Comparison of ENCODE assay signal across 8 mouse cellular contexts in genomic region chr10:43523931-43524330, GRCm38 (mm10). TPM values are rescaled to one million over a fixed set of nuclear protein-coding genes. Genes with fewer than 3 reads are reported as not detected.
DNase-seq lines count a peak whose midpoint lies in the region; ATAC-seq and TF ChIP-seq lines count a peak whose summit lies in the region.
"Not testable (repeated sequence)": the region's sequence is repeated elsewhere in the genome, so short reads cannot be mapped to it uniquely, and the experiment has no call there.

Gene Gm9803, plus strand, starts transcription at chr10:43524084.

- TF ChIP-seq POLR2A in myocyte (IDR thresholded peaks at IDR 0.05; ENCODE audit: insufficient read length, low read depth); thymus, adult 2 months (IDR thresholded peaks at IDR 0.05; ENCODE audit: control insufficient read depth, extremely low read depth, insufficient read depth, low read length, poor library complexity): not testable (repeated sequence)

- not testable (repeated sequence) for TF ChIP-seq CTCF in forebrain, postnatal 0 days (IDR thresholded peaks at IDR 0.05; ENCODE audit: low read depth); thymus, adult 2 months (IDR thresholded peaks at IDR 0.05; ENCODE audit: borderline replicate concordance, control insufficient read depth, extremely low read depth, insufficient read depth, low read length, poor library complexity)

- H3K27ac ChIP-seq in embryonic facial prominence, embryonic 10.5 days (replicated peaks); forebrain, postnatal 0 days (ENCODE audit: low read depth, low read length); hindbrain, embryonic 12.5 days; kidney, embryonic 16.5 days (ENCODE audit: low read length); lung, embryonic 16.5 days (ENCODE audit: low read length); thymus, adult 2 months (ENCODE audit: control insufficient read depth, insufficient read depth, low read length): not testable (repeated sequence)

- not testable (repeated sequence) for DNase-seq in embryonic facial prominence, embryonic 10.5 days (ENCODE audit: low spot score); forebrain, postnatal 0 days; thymus, adult 2 months

- H3K27me3 ChIP-seq in embryonic facial prominence, embryonic 10.5 days (replicated peaks; ENCODE audit: low read depth, poor library complexity, severe bottlenecking); forebrain, postnatal 0 days (ENCODE audit: insufficient read depth, low read length); hindbrain, embryonic 12.5 days; kidney, embryonic 16.5 days (ENCODE audit: insufficient read depth, low read length); lung, embryonic 16.5 days (ENCODE audit: control insufficient read depth, insufficient read depth, low read depth, low read length); myocyte (ENCODE audit: control insufficient read depth, insufficient read depth, insufficient read length); thymus, adult 2 months (ENCODE audit: control insufficient read depth, insufficient read depth, low read length): not testable (repeated sequence)

- H3K4me1 ChIP-seq in embryonic facial prominence, embryonic 10.5 days: peaks cover 19% of the 10 kb centered on the region
- H3K4me1 ChIP-seq in forebrain, postnatal 0 days (ENCODE audit: insufficient read depth); kidney, embryonic 16.5 days (ENCODE audit: insufficient read depth, low read length); lung, embryonic 16.5 days (replicated peaks; ENCODE audit: control insufficient read depth, insufficient read depth, low read length); thymus, adult 2 months (replicated peaks; ENCODE audit: control insufficient read depth, insufficient read depth, low read length): not testable (repeated sequence)
- peaks cover 12% of the 10 kb centered on the region for H3K4me1 ChIP-seq in hindbrain, embryonic 12.5 days

- ATAC-seq in activated CD4-positive, CD25-positive, alpha-beta regulatory T cell, adult 4 months; forebrain, postnatal 0 days; hindbrain, embryonic 12.5 days (ENCODE audit: low FRiP score); kidney, embryonic 16.5 days (ENCODE audit: low FRiP score, low TSS enrichment); lung, embryonic 16.5 days (ENCODE audit: low read depth): not testable (repeated sequence)

- H3K79me2 ChIP-seq in myocyte (ENCODE audit: control insufficient read depth, insufficient read depth): not testable (repeated sequence)

- H3K4me2 ChIP-seq in forebrain, postnatal 0 days (ENCODE audit: low read depth); hindbrain, embryonic 12.5 days (replicated peaks); kidney, embryonic 16.5 days (replicated peaks; ENCODE audit: low read depth, low read length); lung, embryonic 16.5 days (ENCODE audit: low read depth, low read length); myocyte (ENCODE audit: low read depth): not testable (repeated sequence)

- H3K36me3 ChIP-seq in embryonic facial prominence, embryonic 10.5 days (replicated peaks): peaks cover 45% of the 10 kb centered on the region
- H3K36me3 ChIP-seq in forebrain, postnatal 0 days (ENCODE audit: insufficient read depth): peaks cover 12% of the 10 kb centered on the region
- peaks cover 14% of the 10 kb centered on the region; the same call in 1 of the 2 replicates for H3K36me3 ChIP-seq in hindbrain, embryonic 12.5 days
- H3K36me3 ChIP-seq in kidney, embryonic 16.5 days (ENCODE audit: insufficient read depth, low read length): peaks cover 12% of the 10 kb centered on the region; the same call in 1 of the 2 replicates
- peaks cover 12% of the 10 kb centered on the region for H3K36me3 ChIP-seq in lung, embryonic 16.5 days (ENCODE audit: control insufficient read depth, insufficient read depth, low read length)
- H3K36me3 ChIP-seq in myocyte (ENCODE audit: control insufficient read depth, insufficient read depth); thymus, adult 2 months (ENCODE audit: control insufficient read depth, insufficient read depth, low read length): not testable (repeated sequence)

- not testable (repeated sequence) for H3ac ChIP-seq in myocyte (ENCODE audit: control insufficient read depth, insufficient read length)

- H3K9ac ChIP-seq in forebrain, postnatal 0 days; hindbrain, embryonic 12.5 days; kidney, embryonic 16.5 days (replicated peaks; ENCODE audit: low read length); lung, embryonic 16.5 days (ENCODE audit: low read length): not testable (repeated sequence)

- H3K4me3 ChIP-seq in embryonic facial prominence, embryonic 10.5 days; forebrain, postnatal 0 days (ENCODE audit: low read depth, low read length); hindbrain, embryonic 12.5 days; kidney, embryonic 16.5 days (ENCODE audit: low read length); lung, embryonic 16.5 days (ENCODE audit: low read length); myocyte; thymus, adult 2 months (ENCODE audit: control insufficient read depth, insufficient read depth, low read length): not testable (repeated sequence)

- 94% methylated on average over 10 of the region's 10 CpGs for WGBS in embryonic facial prominence, embryonic 10.5 days
- 95% methylated on average over 10 of the region's 10 CpGs for WGBS in forebrain, postnatal 0 days
- 94% methylated on average over 10 of the region's 10 CpGs for WGBS in hindbrain, embryonic 12.5 days
- 95% methylated on average over 10 of the region's 10 CpGs for WGBS in kidney, embryonic 16.5 days
- WGBS in lung, embryonic 16.5 days: 99% methylated on average over 10 of the region's 10 CpGs
- WGBS in thymus, adult 2 months: 98% methylated on average over 10 of the region's 10 CpGs

- not testable (repeated sequence) for H3K9me3 ChIP-seq in embryonic facial prominence, embryonic 10.5 days; forebrain, postnatal 0 days (ENCODE audit: low read length); hindbrain, embryonic 12.5 days (replicated peaks); kidney, embryonic 16.5 days (ENCODE audit: low read length); lung, embryonic 16.5 days (ENCODE audit: control insufficient read depth, low read length)

RNA-seq across cellular contexts. Expression of gene Gm9803, which starts in this region (rescaled TPM):
- 10 to 100 TPM; 33.4 to 45.0 TPM for polyA plus RNA-seq in activated CD4-positive, CD25-positive, alpha-beta regulatory T cell, adult 4 months (2017; shearing (Covaris generic))
- polyA plus RNA-seq in embryonic facial prominence, embryonic 10.5 days (2016; fragmentation: Nextera tagmentation; extraction: Ambion mirVana): 13.9 and 14.3 TPM in 2 replicates
- total RNA-seq in forebrain, postnatal 0 days (2014; rRNA removed): 39.4 and 42.3 TPM in 2 replicates
- 16.4 and 23.1 TPM in 2 replicates for polyA plus RNA-seq in forebrain, postnatal 0 days (2015; fragmentation: Nextera tagmentation; extraction: Ambion mirVana)
- 10.1 and 22.2 TPM in 2 replicates for polyA plus RNA-seq in hindbrain, embryonic 12.5 days (2016; fragmentation: Nextera tagmentation; extraction: Ambion mirVana)
- polyA plus RNA-seq in kidney, embryonic 16.5 days (2015; fragmentation: Nextera tagmentation; extraction: Ambion mirVana): 13.8 and 28.9 TPM in 2 replicates
- 12.5 and 25.4 TPM in 2 replicates for polyA plus RNA-seq in lung, embryonic 16.5 days (2015; fragmentation: Nextera tagmentation; extraction: Ambion mirVana)
- 11.3 TPM for polyA plus RNA-seq in myocyte (2012; fragmentation: generic; extraction: Trizol)
- 125 and 155 TPM in 2 replicates for polyA plus RNA-seq in thymus, adult 2 months (2012; rRNA removed)
